Mouse (Mus musculus) urinary bladder, adult 18-20 months (tissue): ENCODE results near the gene Nos3.
A peak's percentile ranks its signal among the peaks of the same experiment; 100 is the strongest.

Experiments used
- DNase-seq, 2 experiments: peaks; one replicate each; pipeline ENCODE4 v3.0.0; 2022; ENCODE audit warnings: low spot score in 2 of 2, mixed read lengths in 2 of 2

Nos3 gene

GRCm38 (mm10) chr5:24344477-24345051 lies 20.0 kb upstream of the Nos3 start:
- DNase-seq, result no peak

DNA sequence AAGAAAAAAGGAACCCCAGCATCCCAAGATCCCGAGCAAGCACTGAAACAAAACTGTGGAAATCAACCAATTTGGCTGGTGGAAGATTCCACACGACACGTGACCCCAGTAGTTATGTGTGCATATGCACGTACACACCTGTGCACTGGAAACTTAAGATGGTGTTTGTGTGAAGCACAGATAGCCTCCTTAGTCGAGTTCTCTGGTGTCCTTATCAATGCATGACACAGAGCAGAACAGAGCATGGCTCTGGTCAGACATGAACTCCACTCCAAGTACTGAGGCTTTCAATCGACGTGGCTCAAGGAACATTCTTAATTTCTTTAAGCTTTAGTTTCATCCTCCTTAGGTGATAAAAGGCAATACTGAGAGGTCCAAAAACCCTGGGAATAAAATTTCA lies 18.3 kb upstream of the Nos3 start:
- DNase-seq, result no peak

GRCm38 (mm10) chr5:24347186-24347875 lies 17.3 kb upstream of the Nos3 start:
- no peak for DNase-seq

DNA sequence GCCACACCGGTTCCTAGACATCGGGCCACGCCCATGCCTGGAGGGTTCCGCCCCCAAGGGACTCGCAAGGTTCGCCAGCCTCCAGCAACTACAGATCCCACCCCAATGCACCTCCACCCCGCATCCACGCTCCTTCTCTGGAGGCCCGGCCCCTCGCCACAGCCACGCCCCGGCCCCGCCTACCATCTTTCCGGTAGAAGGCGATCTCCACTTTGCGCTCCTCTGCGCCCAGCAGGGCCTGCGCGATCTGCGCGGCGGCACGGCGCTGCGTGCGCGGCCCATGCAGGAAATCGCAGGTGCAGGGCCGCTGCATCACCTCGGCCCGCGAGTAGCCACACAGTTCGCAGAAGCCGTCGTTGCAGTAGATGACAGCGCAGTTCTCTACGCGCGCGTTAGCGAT lies 16.5 kb upstream of the Nos3 start:
- DNase-seq, result peak; percentile 62 to 67

DNA sequence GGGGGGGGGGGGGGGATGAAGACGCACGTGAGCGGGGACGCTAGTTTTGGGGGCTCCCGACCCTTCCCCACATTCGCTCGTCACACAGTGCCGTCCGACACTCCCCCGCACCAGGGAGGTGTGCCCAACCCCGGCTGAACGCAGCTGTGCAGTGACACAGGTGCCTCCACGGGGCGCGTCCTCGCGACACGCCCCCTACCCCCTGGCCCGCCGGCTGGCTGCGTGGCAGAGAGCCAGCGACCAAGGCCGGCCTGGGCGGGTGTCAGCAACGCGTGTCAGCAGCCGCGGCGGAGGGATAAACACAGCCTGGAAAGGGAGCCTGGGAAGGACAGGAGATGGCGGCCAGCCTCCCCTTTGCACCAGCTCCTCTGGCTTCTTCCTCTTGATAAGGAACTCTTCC lies 16.1 kb upstream of the Nos3 start:
- no peak for DNase-seq

DNA sequence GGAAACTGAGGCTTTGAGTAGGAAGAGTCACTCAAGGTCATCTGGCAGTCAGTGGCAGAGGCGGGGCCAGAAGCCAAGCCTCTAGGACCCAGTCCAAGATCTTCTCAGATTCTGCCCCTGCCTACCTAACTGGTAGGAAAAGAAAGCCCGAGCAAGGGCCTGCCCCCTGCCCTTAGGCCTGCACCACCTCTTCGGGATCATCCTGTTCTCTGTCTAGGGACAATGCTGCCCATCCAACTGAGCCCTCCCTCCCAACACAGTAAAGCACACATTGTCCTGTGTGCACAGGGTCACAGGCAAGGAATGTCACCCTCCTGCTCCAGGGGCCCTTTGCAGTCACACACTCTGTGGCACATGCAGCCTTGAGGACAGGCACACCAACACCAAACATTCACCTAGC lies 14.5 kb upstream of the Nos3 start:
- no peak for DNase-seq

DNA sequence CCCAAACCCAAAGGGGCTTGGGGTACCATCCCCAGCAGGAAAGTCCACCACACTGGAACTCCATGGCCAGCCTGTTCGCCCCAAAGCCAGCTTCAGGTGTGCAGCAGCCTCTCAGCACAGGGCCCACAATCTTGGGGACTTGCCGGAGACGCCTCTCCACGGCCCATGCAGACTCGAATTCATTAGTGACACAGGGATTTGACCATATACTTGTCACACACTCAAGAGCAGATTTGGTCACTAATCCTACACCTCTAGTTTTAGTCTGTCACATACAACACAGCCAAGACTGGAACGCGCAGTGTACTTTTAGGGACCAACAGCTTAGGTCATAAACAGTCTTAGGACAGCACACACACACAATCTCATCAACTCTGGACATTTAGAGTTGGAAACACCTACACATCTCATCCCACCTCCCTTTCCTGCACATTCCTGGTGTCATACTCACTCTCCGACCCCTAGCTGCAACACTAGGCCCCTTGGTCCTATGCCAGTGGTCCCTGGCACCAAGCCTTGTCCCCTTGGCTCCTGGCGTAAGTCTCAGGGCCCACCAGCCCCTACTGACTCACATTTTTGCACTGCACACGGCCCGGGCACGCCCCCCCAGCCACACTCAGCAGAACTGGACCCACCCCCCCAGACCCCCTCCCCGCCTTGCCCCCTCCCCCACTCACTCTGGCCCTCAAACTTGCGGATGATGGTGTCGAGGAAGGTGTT lies 13.9 kb upstream of the Nos3 start:
- no peak for DNase-seq

DNA sequence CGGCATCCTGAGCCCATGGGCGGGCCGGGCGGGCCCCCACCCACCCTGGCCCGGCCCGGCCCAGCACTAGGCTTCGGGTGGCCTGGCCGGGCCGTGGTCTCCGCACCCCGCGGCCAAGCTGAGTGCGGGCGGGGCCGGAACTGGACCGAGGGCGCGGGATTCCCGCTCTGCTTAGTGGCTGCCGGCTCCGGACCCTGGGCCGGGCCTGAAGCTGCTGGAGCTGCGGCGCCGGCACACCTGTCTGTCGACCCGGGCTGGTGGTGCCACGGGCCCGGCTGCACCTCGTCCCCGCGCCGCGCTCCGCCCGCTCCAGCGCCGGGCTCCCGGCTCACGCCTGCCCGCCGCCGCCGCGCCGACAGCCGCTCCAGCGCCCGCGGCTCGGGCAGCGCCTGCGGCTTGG lies 13.3 kb upstream of the Nos3 start, which contains the start of gene Kcnh2:
Kcnh2 (minus strand) TSS at position 327 of the 400 bp plus-strand sequence.
- DNase-seq, result no peak

DNA sequence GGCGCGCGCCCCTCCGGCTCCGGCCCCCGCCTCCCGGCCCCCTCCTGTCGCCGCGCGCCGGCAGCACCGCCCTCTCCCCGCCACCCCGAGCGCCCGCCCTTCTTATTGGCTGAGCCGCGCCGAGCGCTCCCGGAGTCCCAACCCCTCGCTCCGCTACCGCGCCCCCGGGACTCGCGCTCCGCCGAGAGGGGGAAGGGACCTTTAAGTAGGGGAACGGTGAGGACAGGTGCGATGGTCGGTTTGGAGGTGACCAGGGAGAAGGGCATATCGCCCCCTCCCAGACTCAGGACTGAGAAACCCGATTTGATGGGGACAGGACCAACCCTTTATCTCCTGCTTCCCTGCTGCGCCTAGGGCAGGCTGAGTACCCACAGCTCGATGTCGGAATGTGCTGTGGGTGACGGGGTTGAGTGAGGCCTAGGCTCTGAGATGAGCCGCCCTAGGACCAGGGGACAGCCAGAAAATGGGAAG lies 12.9 kb upstream of the Nos3 start:
- DNase-seq, result no peak

- DNase-seq, result no peak
Measured at GRCm38 (mm10) chr5:24352251-24352859, 12.3 kb upstream of the Nos3 start.

DNA sequence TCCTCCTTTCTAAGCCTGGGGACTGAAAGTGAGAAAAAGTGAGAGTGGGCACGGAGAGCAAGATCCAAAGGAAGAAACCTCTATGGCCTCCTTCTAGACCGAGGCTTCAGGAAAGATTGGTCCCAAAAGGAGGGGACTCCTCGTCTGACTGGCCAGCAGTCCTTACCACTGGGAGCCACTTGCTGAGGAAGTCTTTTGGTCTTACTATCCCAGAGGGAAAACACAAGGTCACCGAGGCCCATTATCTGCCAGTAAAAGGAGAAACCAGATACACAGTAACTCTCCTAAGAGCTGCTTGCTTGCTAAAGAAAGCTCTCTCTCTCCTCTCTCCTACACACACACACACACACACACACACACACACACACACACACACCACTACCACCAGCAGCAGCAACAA lies 11.3 kb upstream of the Nos3 start:
- no peak for DNase-seq

DNA sequence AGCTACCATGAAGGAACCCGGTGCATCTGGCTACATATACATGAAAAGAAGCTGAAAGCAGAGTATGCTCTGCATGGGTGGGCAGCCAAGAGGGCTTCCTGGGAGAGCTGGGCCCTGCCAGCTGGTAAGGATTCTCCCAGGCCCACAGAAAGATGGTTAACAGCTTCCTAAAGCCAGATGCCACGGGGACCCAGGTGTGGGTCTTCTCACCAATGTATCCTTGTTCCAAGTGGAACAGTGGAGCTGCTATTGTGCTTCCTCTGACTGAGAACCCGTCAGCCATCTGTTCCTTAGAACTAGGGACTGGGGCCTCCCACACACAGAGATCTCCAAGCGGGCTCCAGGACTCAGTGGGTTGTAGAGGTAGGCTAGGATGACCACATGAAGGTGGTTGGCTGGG lies 7.8 kb upstream of the Nos3 start:
- DNase-seq, result no peak

- no peak for DNase-seq
Measured at GRCm38 (mm10) chr5:24357461-24357860, 7.1 kb upstream of the Nos3 start.

DNA sequence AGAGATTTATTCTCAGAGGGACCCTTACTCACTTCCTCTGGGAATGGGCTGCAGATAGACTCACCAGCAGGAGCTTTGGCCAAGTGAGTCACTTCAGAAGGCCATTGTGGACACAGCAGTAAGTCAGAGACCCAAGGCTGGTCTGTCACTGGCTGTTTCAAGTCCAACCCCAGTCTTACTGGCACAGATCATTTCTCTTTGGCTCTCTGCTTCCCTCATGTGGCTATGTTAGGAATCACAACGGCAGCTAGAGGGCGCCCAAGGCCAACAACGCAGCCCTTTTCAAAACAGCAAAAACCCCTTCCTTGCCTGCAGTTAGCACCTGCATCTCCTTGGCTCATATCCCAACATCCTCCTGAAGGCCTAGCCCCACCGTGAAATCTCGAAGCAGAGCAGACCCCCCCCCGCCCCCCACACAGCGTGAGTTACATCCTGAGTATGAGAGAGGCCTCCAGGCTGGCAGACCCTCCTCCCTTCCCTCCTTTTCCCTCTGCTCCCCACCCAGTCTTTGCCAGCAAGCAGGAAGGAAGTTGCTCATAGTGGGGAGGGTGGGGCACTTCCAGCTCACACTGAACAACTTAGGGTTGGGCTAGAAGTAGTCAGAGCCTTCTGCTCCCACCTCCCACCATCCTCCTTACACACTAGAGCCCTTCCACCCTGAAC lies 3.7 kb upstream of the Nos3 start:
- DNase-seq, result peak; percentile 61 to 76

DNA sequence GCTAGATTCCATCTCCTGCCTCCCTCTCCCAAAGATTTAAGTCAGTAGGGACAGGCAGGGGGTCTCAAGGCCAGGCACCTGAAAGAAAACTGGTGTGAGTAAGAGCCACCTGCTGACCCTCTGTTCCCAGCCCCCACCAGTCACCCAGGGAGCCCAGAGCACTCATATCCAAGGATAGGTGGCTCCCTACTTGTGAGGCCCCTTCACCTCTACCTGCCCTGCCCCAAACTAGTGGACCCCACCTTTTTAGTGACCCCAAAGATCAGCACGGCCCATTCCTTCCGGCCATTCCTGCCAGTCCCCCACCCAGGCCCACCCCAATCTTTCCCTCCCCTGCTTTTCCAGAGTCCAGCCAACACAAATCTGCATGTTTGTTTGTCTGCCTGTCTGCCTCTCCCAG lies 1.1 kb upstream of the Nos3 start:
- no peak for DNase-seq

DNA sequence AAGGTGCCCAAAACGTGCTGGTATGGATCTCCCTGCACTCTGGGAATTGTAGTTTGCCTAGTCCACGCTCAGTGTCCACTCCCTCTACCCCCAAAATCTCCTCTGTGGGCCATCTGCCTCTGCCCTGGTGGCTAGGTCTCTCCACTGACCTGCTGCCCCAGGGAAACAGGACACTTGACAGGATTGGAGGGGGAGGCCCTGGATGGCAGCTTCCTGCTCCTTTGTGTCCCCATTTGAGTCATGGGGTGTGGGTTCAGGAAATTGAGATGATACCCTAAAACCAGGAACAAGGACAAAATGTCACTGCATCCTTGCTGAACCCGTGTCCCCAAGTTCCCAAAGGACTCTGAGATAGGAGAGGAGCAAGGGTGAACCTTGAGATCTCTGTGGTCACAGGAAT lies 549 bp upstream of the Nos3 start:
- no peak for DNase-seq

- DNase-seq, result no peak
Measured at GRCm38 (mm10) chr5:24364963-24365362, 353 bp downstream of the Nos3 start.

DNA sequence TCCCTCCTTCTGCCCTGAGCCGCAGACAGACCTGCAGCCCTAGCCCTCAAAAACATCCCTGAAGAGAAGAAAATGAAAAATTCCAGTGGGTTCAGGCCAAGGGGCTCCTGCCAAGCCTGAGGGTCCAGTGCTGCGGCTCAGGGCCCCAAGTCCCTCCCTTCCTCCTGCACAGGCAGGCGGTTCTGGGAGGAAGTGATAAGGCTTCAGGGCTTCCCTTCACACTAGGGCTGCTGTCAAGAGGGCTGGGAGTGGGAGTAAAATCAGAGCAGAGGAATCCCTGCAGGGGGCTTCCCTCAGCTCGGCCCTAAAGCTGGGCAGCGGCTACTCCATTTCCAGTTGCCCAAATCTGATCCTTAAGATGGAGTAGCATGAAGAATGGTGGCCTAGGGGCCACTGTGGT lies 918 bp downstream of the Nos3 start:
- DNase-seq, result no peak

GRCm38 (mm10) chr5:24366426-24366825 lies 1.8 kb downstream of the Nos3 start:
- DNase-seq, result no peak

GRCm38 (mm10) chr5:24369767-24370166 lies 5.2 kb downstream of the Nos3 start:
- no peak for DNase-seq

- no peak for DNase-seq
Measured at GRCm38 (mm10) chr5:24373807-24374206, 9.2 kb downstream of the Nos3 start.

DNA sequence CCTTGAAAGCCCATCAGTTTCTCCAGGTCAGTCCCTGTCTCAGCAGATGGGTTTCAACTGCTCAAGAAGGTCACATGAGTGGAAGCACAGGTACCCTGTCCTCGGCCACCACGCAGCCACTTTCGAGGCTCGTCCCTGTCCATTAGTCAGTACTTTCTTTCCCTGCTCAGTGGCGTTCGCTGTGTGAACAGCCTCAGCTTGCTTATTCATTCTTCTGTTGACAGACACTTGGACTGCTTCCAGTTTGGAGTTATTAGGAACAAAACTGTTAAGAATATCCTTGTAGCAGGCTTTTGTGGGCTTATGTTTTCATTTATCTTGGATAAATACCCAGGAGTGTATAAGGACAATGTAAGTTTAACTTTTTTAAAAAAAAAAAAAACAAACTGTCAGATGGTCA lies 9.6 kb downstream of the Nos3 start:
- DNase-seq, result no peak
